Mouse (Mus musculus) gastrocnemius, adult 18-20 months (tissue): Measurements from ENCODE around the gene Dalrd3. TPM values are rescaled to one million over a fixed set of nuclear protein-coding genes. Genes with fewer than 3 reads are reported as not detected.

Experiments used
- DNase-seq: peaks from one replicate; pipeline ENCODE4 v3.0.0; 2021; ENCODE audit warnings: low spot score
- long read RNA-seq, 2 experiments: library from polyadenylated mRNA; stranded (forward); transcript quantifications; one replicate each; pipeline ENCODE4 v2.0.0; 2021
- total RNA-seq, 2 experiments: library from RNA; stranded (reverse); gene quantifications; 2 replicates each; pipeline ENCODE4 v1.2.3; 2021

Dalrd3 gene
- 1 to 10 TPM; 7.5 to 8.9 TPM for total RNA-seq
- long read RNA-seq, experiment 1, transcript Dalrd3-201 (12 exons, 1,746 nt), result major isoform, 5 of 7 reads
- long read RNA-seq, experiment 1, partial matches to known transcripts, result 0 of 7 reads
- long read RNA-seq, experiment 1, other reads (novel, unspliced or antisense), result 2 of 7 reads
- long read RNA-seq, experiment 2, transcript Dalrd3-201 (12 exons, 1,746 nt), result major isoform, 6 of 7 reads
- long read RNA-seq, experiment 2, partial matches to known transcripts, result 0 of 7 reads
- long read RNA-seq, experiment 2, other reads (novel, unspliced or antisense), result 1 of 7 reads

DNA sequence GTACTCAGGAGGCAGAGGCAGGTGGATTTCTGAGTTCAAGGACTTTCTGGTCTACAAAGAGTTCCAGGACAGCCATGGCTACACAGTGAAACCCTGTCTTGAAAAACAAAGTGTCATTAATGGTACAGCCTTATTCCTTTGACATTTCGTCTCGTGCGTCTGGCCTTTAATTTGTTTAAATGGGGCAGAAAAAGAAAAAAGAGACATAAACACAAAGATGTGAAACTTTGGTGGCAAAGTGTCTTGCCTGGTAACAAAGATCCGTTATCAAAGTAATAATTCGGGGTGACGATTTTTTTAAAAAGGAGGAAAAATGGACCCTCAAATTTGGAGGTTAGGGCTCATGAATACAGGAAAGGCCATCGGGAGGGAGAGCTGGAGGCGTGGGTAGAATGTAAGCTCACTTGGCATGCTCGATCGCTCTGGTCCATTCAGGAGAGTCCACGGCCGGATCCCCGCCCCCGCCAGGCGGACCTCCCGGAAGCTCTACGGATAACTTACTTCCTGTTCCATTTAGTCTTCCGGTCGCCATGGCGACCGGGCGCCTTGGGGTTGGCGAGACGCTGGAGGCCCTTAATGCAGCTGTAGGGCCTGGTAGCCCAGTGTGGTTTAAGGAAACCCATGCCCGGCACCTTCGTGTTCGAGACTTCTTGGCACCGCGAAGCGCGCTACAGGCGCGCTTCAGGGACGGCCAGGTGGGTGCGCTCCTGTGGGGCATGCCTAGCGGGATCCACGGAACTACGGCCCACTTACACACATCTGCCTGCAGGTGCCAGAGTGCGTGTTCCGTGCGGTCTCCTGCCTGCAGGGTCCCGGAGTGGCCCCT is at the start of gene Dalrd3:
Dalrd3 (plus strand) TSS at position 506 of the 826 bp plus-strand sequence.
- DNase-seq, result peak; percentile 88

DNA sequence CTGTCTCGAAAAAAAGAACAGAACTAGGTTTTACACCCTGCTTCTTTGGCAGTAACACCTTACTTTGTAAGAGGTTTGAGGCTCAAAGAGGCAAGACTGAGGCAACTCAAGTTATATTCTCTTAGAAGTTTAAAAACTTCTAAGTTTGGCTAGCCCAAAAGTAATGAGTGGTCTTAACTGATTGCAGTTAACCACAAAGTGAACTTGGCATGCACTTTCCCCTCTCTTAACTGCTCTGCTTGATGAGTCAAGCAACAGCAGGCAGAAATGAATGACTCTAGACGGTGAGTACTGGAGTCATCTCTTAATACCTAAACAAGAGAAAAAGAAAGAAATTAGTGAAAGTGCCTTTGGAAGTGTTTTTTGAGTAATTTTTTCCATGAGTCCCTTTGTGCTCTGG is 48.1 kb upstream of the Dalrd3 start:
- DNase-seq, result no peak

DNA sequence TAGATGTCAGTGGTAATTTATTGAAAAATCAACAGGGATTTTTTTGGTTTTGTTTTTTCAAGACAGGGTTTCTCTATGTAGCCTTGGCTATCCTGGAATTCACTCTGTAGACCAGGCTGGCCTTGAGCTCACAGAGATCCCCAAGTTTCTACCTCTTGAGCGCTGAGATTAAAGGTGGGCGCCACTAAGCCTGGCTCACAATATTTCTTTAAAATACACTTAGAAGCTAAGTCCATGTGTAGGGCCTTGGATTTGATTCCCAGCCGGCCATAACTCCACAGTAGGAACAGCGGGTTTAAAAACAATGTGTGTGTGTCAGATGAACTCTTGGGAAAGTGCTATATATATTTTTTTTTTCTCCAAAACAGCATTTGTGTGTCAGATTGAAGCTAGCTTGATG is 46.3 kb upstream of the Dalrd3 start:
- no peak for DNase-seq

DNA sequence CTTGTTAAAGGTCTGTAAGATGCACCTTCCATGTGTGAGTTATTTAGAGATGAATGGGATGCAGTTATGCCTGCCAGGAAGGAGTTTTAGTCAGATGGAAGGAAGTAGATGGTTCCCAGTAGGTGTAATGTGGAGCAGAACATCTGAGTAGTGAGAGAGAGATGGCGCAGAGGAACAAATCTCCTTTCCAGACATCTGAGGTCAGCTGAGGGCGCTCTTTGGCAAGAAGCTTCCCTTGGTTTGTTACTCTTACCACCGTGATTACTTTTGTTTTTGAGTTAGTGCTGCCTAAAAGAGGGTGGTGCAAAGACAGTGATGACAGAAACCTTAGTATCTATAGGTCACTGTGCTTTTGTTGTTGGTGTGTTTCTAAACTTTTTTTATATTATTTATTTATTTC is 44.3 kb upstream of the Dalrd3 start:
- no peak for DNase-seq

DNA sequence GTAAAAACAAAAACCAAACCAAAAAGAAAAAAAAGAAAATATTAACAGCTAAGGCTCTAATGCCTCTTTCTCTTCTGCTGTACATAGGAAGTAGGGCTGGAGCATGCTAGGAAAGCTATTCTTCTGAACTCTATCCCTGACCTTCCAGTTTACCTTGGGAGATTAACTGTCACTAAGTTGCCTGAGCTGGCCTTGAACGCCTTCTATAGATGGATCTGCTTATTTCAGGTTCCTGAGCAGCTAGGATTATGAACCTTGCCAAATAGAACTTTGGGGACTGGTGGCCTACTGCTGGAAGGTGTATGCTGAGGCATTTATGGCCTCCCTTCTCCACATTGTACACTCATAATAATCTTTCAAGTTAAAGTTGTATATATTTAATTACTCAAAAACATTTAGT is 38.7 kb upstream of the Dalrd3 start:
- no peak for DNase-seq

DNA sequence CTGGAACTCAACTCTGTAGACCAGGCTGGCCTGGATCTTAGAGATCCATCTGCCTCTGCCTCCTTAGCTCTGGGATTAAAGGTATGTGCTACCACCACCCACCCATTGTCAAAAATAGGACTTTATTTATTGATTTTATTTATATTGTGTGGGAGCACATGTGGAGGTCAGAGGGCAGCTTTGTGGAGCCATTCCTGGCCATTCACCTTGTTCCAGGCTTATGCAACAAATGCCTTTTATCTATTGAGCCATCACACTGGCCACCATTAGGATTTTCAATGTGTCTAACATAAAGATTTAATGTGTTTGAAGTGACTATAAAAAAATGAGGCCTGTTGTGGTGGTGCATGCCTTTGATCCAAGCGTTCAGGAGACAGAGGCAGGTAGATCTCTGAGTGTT is 38.2 kb upstream of the Dalrd3 start:
- no peak for DNase-seq

DNA sequence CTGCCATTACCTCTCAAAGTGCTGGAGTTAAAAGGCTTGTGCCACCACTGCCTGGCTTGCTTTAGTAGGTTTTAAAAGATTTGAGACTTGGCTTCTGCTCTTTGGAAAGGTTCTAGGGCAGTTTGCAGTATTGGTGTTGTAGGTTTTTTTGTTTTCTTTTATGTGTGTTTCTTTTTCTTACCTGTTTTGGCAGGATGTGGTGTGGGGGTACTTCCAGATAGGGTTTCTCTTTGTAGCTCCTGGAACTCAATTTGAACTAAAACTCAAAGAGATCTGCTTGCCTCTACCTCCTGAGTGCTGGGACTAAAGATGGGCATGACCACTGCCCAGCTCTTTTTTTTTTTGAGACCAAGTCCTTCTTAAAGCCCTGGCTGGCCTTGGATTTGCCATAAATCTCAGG is 28.8 kb upstream of the Dalrd3 start:
- DNase-seq, result no peak

DNA sequence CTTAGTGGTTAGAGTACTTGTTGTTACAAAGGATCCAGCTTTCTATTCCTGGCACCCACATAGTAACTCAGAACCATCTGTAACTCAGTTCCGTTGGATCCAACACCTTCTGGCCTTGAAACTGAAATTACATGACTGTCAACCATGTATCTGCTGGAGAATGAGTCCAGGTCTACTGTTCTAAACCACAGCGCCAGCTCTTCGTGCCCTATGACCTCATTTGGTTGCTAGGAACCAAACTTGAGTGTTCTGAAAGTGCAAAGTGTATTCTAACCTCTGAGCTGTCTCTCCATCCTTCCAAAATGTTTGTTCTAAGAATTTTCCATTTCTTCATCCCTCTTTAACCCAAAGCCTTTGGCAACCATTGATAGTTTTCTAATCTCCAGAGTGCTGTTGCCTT is 23.7 kb upstream of the Dalrd3 start:
- no peak for DNase-seq

DNA sequence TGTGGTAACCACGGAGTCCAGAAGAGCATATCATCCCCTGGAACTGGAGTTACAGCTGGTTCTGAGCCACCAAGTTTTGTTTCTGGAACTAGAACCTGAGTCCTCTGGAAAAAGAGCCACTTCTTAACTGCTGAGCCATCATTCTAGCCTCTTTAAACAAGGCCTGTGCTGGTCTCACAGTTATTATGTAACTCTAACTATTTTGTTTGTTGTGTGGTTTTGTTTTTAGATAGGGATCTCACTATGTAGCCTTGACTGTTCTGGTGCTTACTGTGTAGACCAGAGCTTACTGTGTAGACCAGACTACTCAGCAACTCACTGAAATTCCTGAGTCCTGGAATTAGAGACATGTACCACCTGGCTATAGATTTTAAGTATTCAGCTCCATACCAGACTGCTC is 22.8 kb upstream of the Dalrd3 start:
- DNase-seq, result no peak

DNA sequence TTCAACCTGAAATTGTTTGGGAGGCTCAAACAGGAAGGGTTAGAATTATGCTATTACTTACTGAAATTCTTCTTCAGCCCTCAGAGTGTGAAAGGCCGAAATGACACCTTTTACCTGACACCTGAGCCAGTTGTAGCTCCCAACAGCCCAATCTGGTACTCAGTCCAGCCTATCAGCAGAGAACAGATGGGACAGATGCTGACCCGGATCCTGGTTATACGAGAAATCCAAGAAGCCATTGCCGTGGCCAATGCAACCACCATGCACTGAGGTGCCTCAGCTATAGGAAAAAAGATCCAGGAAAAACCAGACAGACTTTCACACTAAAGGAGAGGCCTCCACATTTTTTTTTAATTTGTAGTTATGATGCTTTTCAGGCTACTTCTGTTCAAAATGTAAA is 10.5 kb upstream of the Dalrd3 start:
- DNase-seq, result no peak

DNA sequence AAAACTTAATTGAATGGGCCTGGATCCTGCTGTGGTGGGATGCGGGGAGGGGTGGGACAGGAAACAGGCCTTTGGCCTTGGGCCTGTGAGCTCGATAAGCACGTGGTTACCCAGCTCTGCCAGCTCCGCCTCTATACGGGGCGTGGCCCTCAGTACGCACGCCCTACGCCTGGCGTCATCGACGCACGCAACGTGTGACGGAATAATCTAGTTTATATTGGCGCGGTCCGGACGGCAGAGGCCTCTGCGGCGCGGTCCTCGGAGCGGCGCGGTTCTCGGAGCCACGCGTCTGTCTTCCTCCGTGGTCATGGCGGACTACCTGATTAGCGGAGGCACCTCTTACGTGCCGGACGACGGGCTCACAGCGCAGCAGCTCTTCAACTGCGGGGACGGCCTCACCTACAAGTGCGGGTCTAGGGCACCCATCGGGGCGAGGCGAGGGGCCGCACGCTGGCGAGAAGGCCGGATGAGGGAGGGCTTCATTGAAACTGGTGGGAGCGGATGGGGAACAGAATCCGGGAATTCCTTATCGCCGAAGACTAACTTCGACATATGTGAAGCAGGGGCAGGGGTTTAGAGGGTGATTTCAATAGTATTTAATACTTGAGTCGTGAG is 9.4 kb upstream of the Dalrd3 start, which contains the start of gene Impdh2:
Impdh2 (plus strand) TSS at position 60 of the 615 bp plus-strand sequence.
- DNase-seq, result peak; percentile 96

DNA sequence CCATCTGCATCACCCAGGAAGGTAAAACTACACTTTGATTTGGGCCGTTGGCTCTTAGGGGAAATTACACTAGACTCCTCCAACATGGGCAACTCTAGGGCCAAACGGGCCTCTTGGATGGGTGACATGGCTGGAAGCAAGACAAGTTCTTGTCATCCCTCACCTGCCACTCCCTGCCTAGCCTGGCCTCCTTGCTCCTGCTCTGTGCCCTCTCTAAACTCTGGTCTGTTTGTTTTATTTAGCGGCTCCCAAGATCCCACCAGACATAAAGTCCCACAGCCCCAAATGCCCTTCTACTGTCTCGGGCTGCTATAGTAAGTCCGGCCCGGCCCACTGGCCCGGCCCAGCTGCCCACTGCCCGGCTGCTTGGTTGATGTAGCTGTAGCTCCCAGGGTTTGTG is 6.0 kb upstream of the Dalrd3 start:
- DNase-seq, result no peak

DNA sequence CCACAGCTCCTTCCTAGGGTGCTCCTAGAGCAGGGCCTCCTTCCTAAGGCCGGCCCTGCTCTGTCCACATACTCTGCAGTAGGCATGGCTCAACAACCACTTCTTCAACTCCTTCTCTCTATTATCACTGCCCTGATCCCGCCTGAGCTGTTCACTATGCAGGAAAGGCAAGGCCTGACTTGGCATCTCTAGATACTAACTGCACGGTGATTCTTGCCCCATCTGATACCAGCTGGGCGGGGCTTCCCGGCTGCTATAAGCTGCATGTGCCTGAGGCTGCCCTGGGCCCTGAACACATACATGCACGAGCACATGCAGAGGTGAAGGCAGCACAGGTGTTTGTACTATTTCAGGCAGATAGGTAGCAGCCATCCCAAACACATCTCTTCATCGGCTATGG is 5.6 kb upstream of the Dalrd3 start:
- DNase-seq, result no peak

DNA sequence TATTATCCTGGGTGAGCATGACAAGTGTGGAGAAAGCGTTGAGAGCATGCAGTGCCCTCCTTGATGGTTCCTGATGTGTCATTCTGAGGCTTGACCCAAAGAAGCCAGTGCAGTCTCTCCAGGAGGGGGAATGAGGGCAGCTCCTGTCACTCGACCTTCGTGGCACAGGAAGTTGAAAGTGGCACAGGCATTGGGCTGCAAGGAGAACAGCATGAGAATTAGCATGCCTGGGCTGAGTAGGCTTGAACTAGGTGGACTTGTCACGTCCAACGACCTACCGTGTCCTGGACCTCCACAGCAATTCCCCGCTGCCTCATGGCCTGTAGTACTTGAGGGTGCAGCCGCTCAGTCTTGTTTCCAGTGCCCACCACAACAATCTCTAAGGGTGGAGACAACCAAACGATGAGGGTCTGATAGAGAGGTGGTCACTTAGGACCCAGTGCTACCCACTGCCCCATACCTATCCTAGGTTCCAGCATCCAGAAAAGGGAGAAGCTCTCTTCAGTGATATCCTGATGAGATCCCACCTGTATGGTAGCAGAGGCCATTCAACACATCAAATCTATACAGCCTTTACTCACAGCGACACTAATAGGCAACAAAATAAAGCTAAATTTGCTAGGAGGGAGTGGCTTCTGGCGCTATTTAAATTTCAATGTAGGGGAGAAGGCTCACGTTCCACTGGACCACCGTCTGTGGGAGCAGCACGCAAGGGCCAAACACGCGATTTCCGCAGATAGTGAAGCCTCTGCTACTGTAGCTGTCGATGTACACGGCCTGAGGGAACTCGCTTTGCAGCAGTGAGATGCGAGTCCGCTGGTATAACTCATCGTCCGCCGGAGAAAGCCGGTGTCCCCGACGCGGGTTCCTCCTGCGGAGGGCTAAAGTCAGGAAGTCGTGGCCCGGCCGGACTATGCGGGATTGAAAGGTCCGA is 3.5 kb upstream of the Dalrd3 start:
- no peak for DNase-seq

DNA sequence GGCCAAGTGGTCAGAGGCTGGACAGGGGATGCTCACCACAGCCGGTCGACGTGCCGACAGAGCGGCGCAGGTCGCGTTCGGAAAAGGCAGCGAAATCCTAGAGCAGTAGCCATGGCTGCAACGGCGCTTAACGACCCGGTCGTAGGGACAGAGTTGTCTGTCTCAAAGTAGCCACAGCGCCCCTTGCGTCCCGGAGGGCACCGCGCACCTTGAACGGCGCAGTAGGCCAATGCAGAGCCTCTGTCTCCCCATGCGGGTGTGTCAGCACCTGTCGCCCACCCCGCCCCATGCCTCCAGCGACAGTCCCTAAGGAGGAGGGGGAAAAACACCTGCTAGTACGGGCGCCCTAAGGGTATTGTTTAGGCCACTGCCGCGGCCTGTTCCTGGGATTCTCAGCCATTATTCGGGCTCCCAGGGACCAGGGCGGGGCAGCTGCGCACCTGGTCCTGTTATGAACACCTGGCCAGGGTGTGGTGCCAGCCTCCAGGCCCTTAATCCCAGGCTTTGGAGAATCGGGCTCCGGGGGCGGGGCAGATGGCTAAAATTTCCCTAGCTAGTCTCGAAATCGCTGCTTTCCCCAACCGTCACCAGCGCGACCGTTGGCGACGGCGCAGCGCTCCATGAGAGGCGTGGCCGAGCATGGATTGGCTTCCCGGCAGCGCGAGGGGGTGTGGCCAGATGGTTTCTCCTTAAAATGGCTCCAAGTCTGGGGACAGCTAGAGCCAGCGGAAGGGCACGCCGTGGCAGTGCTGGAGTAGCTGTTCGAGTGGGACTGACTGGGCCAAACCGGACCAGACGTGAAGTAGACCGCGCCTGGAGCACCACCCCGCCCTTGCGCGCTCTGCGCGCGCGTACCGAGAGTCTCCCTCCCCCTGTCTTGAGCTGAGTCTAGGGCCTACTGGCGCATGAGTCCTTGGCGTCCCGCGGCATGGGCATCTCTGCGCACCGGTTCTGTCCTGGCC is 2.6 kb upstream of the Dalrd3 start, which contains the start of gene Ndufaf3:
Ndufaf3 (minus strand) TSS at position 620 of the 962 bp plus-strand sequence.
- peak; percentile 96 for DNase-seq

DNA sequence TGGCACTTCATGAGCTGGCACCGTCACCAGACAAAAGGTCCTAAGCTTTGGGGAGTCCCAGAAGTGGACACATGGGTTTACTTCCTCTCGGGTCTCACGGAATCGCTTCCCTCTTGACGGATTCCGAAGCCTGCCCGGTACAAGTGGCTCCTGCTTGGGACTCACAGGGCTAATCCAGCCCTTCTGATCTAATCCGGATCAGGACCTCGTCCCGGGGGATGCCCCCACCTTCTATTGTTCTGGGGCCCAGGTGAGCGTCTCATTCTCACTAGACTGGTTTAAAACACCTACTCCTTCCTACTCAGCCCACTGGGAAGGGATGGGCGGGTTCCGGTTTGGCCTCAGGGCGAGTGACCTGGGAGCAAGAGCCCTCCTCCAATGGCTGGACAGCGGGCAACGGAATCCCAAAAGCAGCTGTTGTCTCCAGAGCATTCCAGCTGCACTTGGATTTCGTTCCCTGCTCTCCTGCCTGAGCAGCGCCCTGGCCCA is 1.7 kb upstream of the Dalrd3 start:
- DNase-seq, result peak; percentile 29

DNA sequence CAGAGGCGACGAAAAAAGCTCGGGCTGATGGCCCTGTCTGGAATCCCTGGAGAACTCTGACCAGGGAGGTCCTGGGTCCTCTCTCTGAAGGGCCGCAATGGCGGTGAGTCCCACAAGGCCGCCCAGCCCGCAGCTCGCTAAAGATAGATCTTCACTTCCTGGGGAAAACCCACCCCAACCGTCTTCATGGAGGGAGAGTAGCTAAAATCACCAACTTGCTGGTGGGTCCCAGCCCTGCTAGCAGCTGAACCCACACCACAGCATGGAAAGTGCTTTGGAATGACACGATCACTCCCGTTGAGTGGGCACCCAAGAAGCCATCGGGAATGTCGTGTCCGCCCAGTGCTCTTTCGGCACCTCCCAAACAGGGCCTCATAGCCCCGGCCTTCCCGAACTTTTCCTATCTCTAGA is 1.2 kb upstream of the Dalrd3 start:
- no peak for DNase-seq

DNA sequence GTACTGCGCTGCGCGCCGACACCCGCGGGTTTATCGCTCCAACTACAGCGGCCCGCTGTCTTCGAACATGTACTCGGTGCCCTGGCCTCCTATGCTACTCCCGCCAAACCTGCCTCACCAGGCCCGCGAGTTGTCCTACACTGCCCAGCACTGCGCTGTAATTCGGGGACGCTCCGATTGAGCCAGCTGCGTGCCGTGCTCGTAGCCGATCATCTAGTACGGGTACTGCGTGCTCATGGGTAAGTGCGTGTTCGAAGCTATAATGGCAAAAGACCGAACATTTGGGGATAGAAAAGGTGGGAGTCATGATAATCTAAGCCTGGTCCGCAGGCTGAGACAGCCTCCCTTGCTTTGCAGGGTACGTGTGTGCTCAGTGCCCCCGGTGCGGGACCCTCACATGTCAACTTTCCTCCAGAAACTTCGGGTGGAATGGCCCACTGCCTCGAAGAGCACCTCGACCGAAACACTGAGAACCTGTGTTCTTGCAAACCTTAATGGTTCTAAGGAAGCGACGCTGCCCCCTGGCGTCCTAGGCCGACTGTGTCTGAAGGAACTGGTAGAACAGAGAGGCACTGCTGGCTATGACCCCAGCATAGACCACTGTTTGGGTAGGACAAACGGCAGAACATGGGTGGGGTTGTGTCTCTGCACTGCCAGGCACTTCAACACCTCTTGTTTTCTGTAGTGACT is 666 bp downstream of the Dalrd3 start:
- DNase-seq, result peak; percentile 66

DNA sequence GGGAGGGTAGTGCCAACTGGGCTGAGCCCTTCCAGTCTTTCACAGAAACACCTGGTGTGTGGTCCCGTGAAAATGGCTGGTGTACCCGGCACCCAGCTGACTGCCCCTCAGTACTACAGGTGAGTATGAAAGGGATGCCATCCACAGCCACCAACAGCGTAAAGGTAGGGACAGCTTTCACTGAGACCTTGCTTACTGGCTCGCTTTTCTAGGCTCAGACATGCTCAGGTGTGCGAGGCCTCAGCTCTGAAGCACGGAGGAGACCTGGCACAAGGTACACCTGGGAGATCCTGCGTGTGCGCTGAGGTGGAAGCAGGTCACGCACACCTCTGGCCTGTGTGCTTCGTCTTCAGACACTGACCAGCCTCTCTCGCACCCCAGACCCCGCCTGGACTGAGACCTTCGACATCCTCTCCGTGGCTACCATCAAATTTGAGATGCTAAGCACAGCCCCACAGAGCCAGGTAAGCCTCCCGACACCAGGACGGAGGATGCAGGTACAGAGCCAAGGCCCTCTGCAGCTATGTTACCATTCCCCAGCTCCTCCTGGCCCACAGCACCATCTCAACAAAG is 1.8 kb downstream of the Dalrd3 start:
- DNase-seq, result no peak
